Mouse (Mus musculus): Measurements from ENCODE around the gene Coq9.

- TF ChIP-seq CTCF (IDR thresholded peaks at IDR 0.05; ENCODE audit: low read depth, low read length) = no peak
- no peak for TF ChIP-seq GATA1 (IDR thresholded peaks at IDR 0.05; ENCODE audit: borderline replicate concordance, low read length)
- no peak for TF ChIP-seq POLR2AphosphoS5 (IDR thresholded peaks at IDR 0.05; ENCODE audit: insufficient replicate concordance, low read depth, low read length)
- TF ChIP-seq TAL1 (conservative IDR thresholded peaks at IDR 0.05; ENCODE audit: low read depth, low read length) = no peak
Measured at GRCm38 (mm10) chr8:94821381-94821780, 16.7 kb upstream of the Coq9 start.

All from G1E (cell line).